Mouse (Mus musculus): ENCODE results near the gene Zfp637. TPM values are rescaled to one million over a fixed set of nuclear protein-coding genes. Genes with fewer than 3 reads are reported as not detected.

Gene Zfp637
- polyA plus RNA-seq, 1 experiment from 2014 or later: 136 TPM

GRCm38 (mm10) chr6:117888642-117889096 is 47.7 kb downstream of the Zfp637 start:
- ATAC-seq (ENCODE audit: low FRiP score) (no peak), DNase-seq (ENCODE audit: low spot score) (no peak)
- Histone ChIP-seq H3K36me3 (ENCODE audit: control insufficient read depth, insufficient read depth, low read length) (no peaks in the 10 kb centered on the region), H3K27ac (ENCODE audit: low read depth, low read length) (no peak overlapping the region), H3K27me3 (ENCODE audit: control insufficient read depth, insufficient read depth, low read length) (no peaks in the 10 kb centered on the region), H3K4me3 (ENCODE audit: low read depth, low read length) (no peak overlapping the region), H3K9me3 (ENCODE audit: control insufficient read depth, low read length) (no peaks in the 10 kb centered on the region), H3K9ac (ENCODE audit: low read depth, low read length) (no peak overlapping the region), H3K4me2 (replicated peaks; ENCODE audit: low read depth, low read length) (no peak overlapping the region), H3K4me1 (replicated peaks; ENCODE audit: control insufficient read depth, insufficient read depth, low read length) (no peaks in the 10 kb centered on the region)
- 66% methylated on average over 2 of the region's 2 CpGs for WGBS

DNA sequence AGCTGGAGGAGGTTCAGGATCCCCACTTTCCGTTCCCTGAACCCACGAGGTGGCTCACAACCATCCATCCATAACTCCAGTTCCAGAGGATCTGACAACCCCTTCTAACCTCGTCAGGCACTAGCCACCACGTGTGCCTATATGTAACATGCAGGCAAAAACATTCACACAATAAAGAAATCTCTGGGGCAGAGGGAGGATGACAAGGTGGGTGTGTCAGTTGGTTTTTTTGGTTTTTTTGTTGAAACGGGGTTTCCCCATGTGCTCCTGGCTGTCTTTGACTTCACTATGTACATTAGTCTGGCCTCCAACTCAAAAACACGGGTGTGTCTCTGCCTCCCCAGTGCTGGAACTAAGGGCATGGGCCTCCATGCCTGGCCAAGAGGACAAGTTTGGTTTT is 49.3 kb downstream of the Zfp637 start:
- Histone ChIP-seq H3K9me3 (ENCODE audit: control insufficient read depth, low read length) (no peaks in the 10 kb centered on the region), H3K27me3 (ENCODE audit: control insufficient read depth, insufficient read depth, low read length) (no peaks in the 10 kb centered on the region), H3K27ac (ENCODE audit: low read depth, low read length) (no peak overlapping the region), H3K9ac (ENCODE audit: low read depth, low read length) (no peak overlapping the region), H3K36me3 (ENCODE audit: control insufficient read depth, insufficient read depth, low read length) (no peaks in the 10 kb centered on the region), H3K4me3 (ENCODE audit: low read depth, low read length) (no peak overlapping the region), H3K4me2 (replicated peaks; ENCODE audit: low read depth, low read length) (no peak overlapping the region), H3K4me1 (replicated peaks; ENCODE audit: control insufficient read depth, insufficient read depth, low read length) (no peaks in the 10 kb centered on the region)
- ATAC-seq (ENCODE audit: low FRiP score): no peak
- no peak for DNase-seq (ENCODE audit: low spot score)
- 87% methylated on average over 6 of the region's 6 CpGs for WGBS

DNA sequence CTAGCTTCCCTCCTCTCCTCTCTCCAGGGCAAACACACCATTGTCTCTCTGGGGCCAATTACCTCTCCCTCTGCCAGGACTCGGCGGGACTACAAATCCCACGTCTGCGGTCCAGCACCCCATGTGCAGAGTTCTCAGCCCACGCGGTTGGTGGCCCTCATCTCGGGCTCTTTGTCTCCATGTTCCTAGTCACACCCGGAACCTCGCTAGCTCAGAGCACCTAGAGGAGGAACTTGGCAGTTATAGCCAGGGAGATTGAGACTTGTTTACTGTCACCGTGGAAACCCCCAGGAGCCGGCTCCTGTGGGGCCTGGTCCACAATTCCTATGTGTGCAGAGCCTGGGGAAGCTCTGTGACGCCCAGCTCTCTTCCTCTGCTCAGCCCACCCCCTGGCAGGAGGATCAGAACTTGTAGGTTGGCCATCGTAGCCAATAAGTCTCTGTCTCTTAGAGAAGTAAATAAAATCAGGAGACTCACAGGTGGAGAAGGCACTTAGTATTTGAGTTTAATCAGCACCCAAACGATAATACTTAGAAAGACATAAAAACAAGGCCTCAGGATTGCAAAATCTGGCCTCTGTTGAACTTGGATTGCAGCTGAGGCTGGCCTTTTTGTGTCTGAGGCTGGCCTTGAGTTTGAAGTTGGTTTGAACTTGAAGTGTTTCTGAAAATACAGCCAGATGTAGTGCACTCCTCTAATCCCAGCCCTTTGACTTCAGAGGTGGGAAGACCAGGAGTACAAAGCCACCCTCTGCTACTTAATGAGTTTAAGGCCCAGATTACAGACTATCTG is 50.6 kb downstream of the Zfp637 start:
- Histone ChIP-seq H3K9me3 (ENCODE audit: control insufficient read depth, low read length) (no peaks in the 10 kb centered on the region), H3K4me2 (replicated peaks; ENCODE audit: low read depth, low read length) (no peak overlapping the region), H3K36me3 (ENCODE audit: control insufficient read depth, insufficient read depth, low read length) (no peaks in the 10 kb centered on the region), H3K4me3 (ENCODE audit: low read depth, low read length) (no peak overlapping the region), H3K27ac (ENCODE audit: low read depth, low read length) (no peak overlapping the region), H3K4me1 (replicated peaks; ENCODE audit: control insufficient read depth, insufficient read depth, low read length) (no peaks in the 10 kb centered on the region), H3K27me3 (ENCODE audit: control insufficient read depth, insufficient read depth, low read length) (no peaks in the 10 kb centered on the region), H3K9ac (ENCODE audit: low read depth, low read length) (no peak overlapping the region)
- ATAC-seq (ENCODE audit: low FRiP score) (no peak), DNase-seq (ENCODE audit: low spot score) (no peak)
- WGBS: 70% methylated on average over 14 of the region's 14 CpGs

GRCm38 (mm10) chr6:117892386-117892785 is 51.4 kb downstream of the Zfp637 start:
- no peak overlapping the region for H3K4me3 ChIP-seq (ENCODE audit: low read depth, low read length)
- no peaks in the 10 kb centered on the region for H3K9me3 ChIP-seq (ENCODE audit: control insufficient read depth, low read length)
- no peak overlapping the region for H3K4me2 ChIP-seq (replicated peaks; ENCODE audit: low read depth, low read length)
- H3K27ac ChIP-seq (ENCODE audit: low read depth, low read length): no peak overlapping the region
- no peak overlapping the region for H3K9ac ChIP-seq (ENCODE audit: low read depth, low read length)
- no peak for ATAC-seq (ENCODE audit: low FRiP score)
- no peaks in the 10 kb centered on the region for H3K27me3 ChIP-seq (ENCODE audit: control insufficient read depth, insufficient read depth, low read length)
- no peaks in the 10 kb centered on the region for H3K4me1 ChIP-seq (replicated peaks; ENCODE audit: control insufficient read depth, insufficient read depth, low read length)
- no peaks in the 10 kb centered on the region for H3K36me3 ChIP-seq (ENCODE audit: control insufficient read depth, insufficient read depth, low read length)
- WGBS: 56% methylated on average over 3 of the region's 3 CpGs
- no peak for DNase-seq (ENCODE audit: low spot score)

DNA sequence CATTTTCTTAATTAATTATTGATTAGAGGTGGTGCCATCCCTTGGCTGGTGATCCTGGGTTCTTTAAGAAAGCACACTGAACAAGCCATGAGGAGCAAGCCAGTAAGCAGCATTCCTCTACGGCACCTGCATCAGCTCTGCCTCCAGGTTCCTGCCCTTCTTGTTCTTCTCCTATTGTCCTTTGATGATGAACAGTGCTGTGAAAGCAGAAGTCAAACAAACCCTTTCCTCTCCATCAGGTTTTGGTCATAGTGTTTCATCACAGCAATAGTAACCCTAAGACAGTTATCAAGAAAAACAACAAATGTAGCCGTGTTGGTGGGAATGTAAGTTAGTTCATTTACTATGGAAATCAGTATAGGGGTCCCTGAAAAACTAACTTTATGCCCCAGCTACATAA is 52.5 kb downstream of the Zfp637 start:
- WGBS: 80% methylated on average over 2 of the region's 2 CpGs
- ATAC-seq (ENCODE audit: low FRiP score) (no peak), DNase-seq (ENCODE audit: low spot score) (no peak)
- H3K27me3 ChIP-seq (ENCODE audit: control insufficient read depth, insufficient read depth, low read length): no peaks in the 10 kb centered on the region
- no peak overlapping the region for H3K9ac ChIP-seq (ENCODE audit: low read depth, low read length)
- H3K4me2 ChIP-seq (replicated peaks; ENCODE audit: low read depth, low read length): no peak overlapping the region
- H3K27ac ChIP-seq (ENCODE audit: low read depth, low read length): no peak overlapping the region
- no peaks in the 10 kb centered on the region for H3K4me1 ChIP-seq (replicated peaks; ENCODE audit: control insufficient read depth, insufficient read depth, low read length)
- no peaks in the 10 kb centered on the region for H3K9me3 ChIP-seq (ENCODE audit: control insufficient read depth, low read length)
- no peaks in the 10 kb centered on the region for H3K36me3 ChIP-seq (ENCODE audit: control insufficient read depth, insufficient read depth, low read length)
- no peak overlapping the region for H3K4me3 ChIP-seq (ENCODE audit: low read depth, low read length)

Other genes with a start within 250 kb of the Zfp637 start
- gene Zfp239, start 20.9 kb downstream of the Zfp637 start, polyA plus RNA-seq (2014; fragmentation: Nextera tagmentation; extraction: Ambion mirVana): 11.8 and 13.3 TPM in 2 replicates
- 619 and 688 TPM in 2 replicates for gene Hnrnpf, start 59.1 kb downstream of the Zfp637 start, polyA plus RNA-seq (2014; fragmentation: Nextera tagmentation; extraction: Ambion mirVana)
- 1.6 and 2.5 TPM in 2 replicates for gene Fxyd4, start 96.5 kb downstream of the Zfp637 start, polyA plus RNA-seq (2014; fragmentation: Nextera tagmentation; extraction: Ambion mirVana)
- not detected in 2 replicates for gene Rasgef1a, start 170.3 kb downstream of the Zfp637 start, polyA plus RNA-seq (2014; fragmentation: Nextera tagmentation; extraction: Ambion mirVana)